Mouse (Mus musculus): ENCODE results near the gene Plcb4. TPM values are rescaled to one million over a fixed set of nuclear protein-coding genes. Genes with fewer than 3 reads are reported as not detected.

Plcb4 gene
- polyA plus RNA-seq, 1 experiment from 2014 or later = 14.4 TPM

GRCm38 (mm10) chr2:135873146-135873545 is 214.3 kb downstream of the Plcb4 start:
- no peaks in the 10 kb centered on the region for H3K36me3 ChIP-seq (ENCODE audit: control insufficient read depth, insufficient read depth, low read length)
- H3K4me1 ChIP-seq (replicated peaks; ENCODE audit: control insufficient read depth, insufficient read depth) = no peaks in the 10 kb centered on the region
- WGBS = 86% methylated on average over 9 of the region's 9 CpGs
- no peak overlapping the region for H3K4me3 ChIP-seq (ENCODE audit: low read depth, low read length)
- H3K9me3 ChIP-seq (ENCODE audit: control insufficient read depth, low read length) = no peaks in the 10 kb centered on the region
- H3K4me2 ChIP-seq (replicated peaks; ENCODE audit: low read depth) = no peak overlapping the region
- ATAC-seq (ENCODE audit: low FRiP score, low TSS enrichment) (no peak), DNase-seq (ENCODE audit: low spot score) (no peak)
- no peaks in the 10 kb centered on the region for H3K27me3 ChIP-seq (ENCODE audit: control insufficient read depth, insufficient read depth, low read length)
- no peak overlapping the region for H3K27ac ChIP-seq (replicated peaks)
- TF ChIP-seq EP300 (optimal IDR thresholded peaks at IDR 0.05) = no peak
- TF ChIP-seq CTCF (IDR thresholded peaks at IDR 0.05; ENCODE audit: low read depth) = no peak
- no peak overlapping the region for H3K9ac ChIP-seq (ENCODE audit: low read length)

DNA sequence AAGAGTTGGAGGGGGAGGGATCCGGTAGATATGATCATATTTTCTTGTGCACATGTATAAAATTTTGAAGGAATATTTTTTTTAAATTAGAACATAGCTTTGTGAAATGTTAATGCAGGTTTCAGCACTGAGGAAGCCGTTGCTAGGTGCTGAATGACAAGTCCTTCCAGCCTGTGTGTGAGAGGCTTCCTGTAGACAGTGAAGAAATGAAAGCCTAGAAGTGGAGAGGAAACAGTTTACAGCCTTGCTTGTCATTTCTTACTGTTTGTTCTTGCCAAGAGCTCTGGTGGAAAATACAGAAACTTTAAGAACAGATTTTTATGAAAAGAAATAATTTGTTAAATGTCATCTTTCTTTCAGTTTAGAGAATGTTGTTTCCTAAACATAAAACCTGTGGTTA is 214.9 kb downstream of the Plcb4 start:
- H3K4me2 ChIP-seq (replicated peaks; ENCODE audit: low read depth) = no peak overlapping the region
- 69% methylated on average over 2 of the region's 2 CpGs for WGBS
- no peak for DNase-seq (ENCODE audit: low spot score)

GRCm38 (mm10) chr2:135875549-135875948 is 216.7 kb downstream of the Plcb4 start:
- no peaks in the 10 kb centered on the region for H3K9me3 ChIP-seq (ENCODE audit: control insufficient read depth, low read length)
- DNase-seq (ENCODE audit: low spot score) (no peak), ATAC-seq (ENCODE audit: low FRiP score, low TSS enrichment) (no peak; the same call in 1 of the 2 replicates)
- TF ChIP-seq EP300 (optimal IDR thresholded peaks at IDR 0.05) (no peak), CTCF (IDR thresholded peaks at IDR 0.05; ENCODE audit: low read depth) (no peak)
- H3K4me2 ChIP-seq (replicated peaks; ENCODE audit: low read depth) = no peak overlapping the region
- no peaks in the 10 kb centered on the region for H3K4me1 ChIP-seq (replicated peaks; ENCODE audit: control insufficient read depth, insufficient read depth)
- no peak overlapping the region for H3K9ac ChIP-seq (ENCODE audit: low read length)
- H3K27me3 ChIP-seq (ENCODE audit: control insufficient read depth, insufficient read depth, low read length) = no peaks in the 10 kb centered on the region
- no peak overlapping the region for H3K27ac ChIP-seq (replicated peaks)
- H3K4me3 ChIP-seq (ENCODE audit: low read depth, low read length) = no peak overlapping the region
- 75% methylated on average over 6 of the region's 6 CpGs for WGBS
- H3K36me3 ChIP-seq (ENCODE audit: control insufficient read depth, insufficient read depth, low read length) = no peaks in the 10 kb centered on the region

More for the DNA sequence above, 214.9 kb downstream of the Plcb4 start:
- H3K4me3 ChIP-seq (ENCODE audit: low read depth, low read length) = no peak overlapping the region
- ATAC-seq (ENCODE audit: low FRiP score, low TSS enrichment) = no peak
- H3K27me3 ChIP-seq (ENCODE audit: control insufficient read depth, insufficient read depth, low read length) = no peaks in the 10 kb centered on the region
- TF ChIP-seq CTCF (IDR thresholded peaks at IDR 0.05; ENCODE audit: low read depth) (no peak), EP300 (optimal IDR thresholded peaks at IDR 0.05) (no peak)
- no peak overlapping the region for H3K27ac ChIP-seq (replicated peaks)
- H3K9me3 ChIP-seq (ENCODE audit: control insufficient read depth, low read length) = no peaks in the 10 kb centered on the region
- no peaks in the 10 kb centered on the region for H3K4me1 ChIP-seq (replicated peaks; ENCODE audit: control insufficient read depth, insufficient read depth)
- no peak overlapping the region for H3K9ac ChIP-seq (ENCODE audit: low read length)
- no peaks in the 10 kb centered on the region for H3K36me3 ChIP-seq (ENCODE audit: control insufficient read depth, insufficient read depth, low read length)

DNA sequence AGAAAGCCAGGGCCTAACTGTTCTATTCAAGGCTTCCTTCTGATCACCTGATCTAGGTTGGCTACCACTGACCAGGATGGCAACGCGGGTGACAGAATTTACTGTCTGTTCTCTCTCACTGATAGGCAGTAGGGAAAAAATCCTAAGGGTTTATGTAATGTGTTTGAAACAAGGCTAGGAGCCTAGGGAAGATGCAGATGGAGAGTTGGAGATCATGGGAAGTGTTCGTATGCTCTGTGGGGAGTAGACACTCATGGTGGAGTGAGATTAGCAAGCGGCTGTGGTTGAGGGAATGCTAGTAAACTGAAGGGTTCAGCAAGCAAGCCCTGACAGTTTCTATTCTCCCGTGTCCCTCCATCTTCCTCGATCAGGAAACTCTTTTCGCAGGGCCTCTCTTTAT is 220.5 kb downstream of the Plcb4 start:
- WGBS = 93% methylated on average over 7 of the region's 7 CpGs
- H3K9me3 ChIP-seq (ENCODE audit: control insufficient read depth, low read length) = no peaks in the 10 kb centered on the region
- H3K27me3 ChIP-seq (ENCODE audit: control insufficient read depth, insufficient read depth, low read length) = no peaks in the 10 kb centered on the region
- ATAC-seq (ENCODE audit: low FRiP score, low TSS enrichment) = no peak
- DNase-seq (ENCODE audit: low spot score) = no peak
- H3K9ac ChIP-seq (ENCODE audit: low read length) = no peak overlapping the region
- TF ChIP-seq CTCF (IDR thresholded peaks at IDR 0.05; ENCODE audit: low read depth) (no peak), EP300 (optimal IDR thresholded peaks at IDR 0.05) (no peak)
- H3K27ac ChIP-seq (replicated peaks) = no peak overlapping the region
- H3K4me2 ChIP-seq (replicated peaks; ENCODE audit: low read depth) = no peak overlapping the region
- H3K36me3 ChIP-seq (ENCODE audit: control insufficient read depth, insufficient read depth, low read length) = no peaks in the 10 kb centered on the region
- no peaks in the 10 kb centered on the region for H3K4me1 ChIP-seq (replicated peaks; ENCODE audit: control insufficient read depth, insufficient read depth)
- no peak overlapping the region for H3K4me3 ChIP-seq (ENCODE audit: low read depth, low read length)

DNA sequence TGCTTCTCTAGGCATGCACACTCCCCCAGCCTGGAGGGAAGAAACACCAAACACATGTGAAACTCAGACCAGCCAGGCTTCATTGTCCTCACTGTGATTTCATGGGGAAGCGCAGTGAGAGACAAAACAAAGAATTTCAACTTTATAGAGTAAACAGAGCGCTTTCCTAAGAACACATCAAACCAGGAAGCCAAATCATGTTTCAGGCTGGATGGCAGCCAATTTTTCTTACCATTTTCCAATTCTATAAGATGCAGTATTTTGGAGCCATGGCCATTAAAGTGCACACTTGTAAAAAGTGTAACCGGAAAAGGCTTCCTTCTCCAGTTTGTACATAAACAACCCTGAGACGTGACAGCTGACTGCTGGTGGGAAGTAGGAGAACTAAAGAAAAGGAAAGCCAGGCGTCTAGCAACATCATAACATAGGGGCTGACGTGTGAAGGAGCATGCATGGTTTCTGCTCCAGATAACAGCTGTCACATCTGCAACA is 221.5 kb downstream of the Plcb4 start:
- TF ChIP-seq CTCF (IDR thresholded peaks at IDR 0.05; ENCODE audit: low read depth) = no peak
- no peak for TF ChIP-seq EP300 (optimal IDR thresholded peaks at IDR 0.05)
- H3K4me2 ChIP-seq (replicated peaks; ENCODE audit: low read depth) = no peak overlapping the region
- DNase-seq (ENCODE audit: low spot score) (no peak), ATAC-seq (ENCODE audit: low FRiP score, low TSS enrichment) (no peak)
- H3K9me3 ChIP-seq (ENCODE audit: control insufficient read depth, low read length) = no peaks in the 10 kb centered on the region
- H3K4me3 ChIP-seq (ENCODE audit: low read depth, low read length) = no peak overlapping the region
- no peaks in the 10 kb centered on the region for H3K4me1 ChIP-seq (replicated peaks; ENCODE audit: control insufficient read depth, insufficient read depth)
- H3K36me3 ChIP-seq (ENCODE audit: control insufficient read depth, insufficient read depth, low read length) = no peaks in the 10 kb centered on the region
- 30% methylated on average over 6 of the region's 6 CpGs for WGBS
- H3K9ac ChIP-seq (ENCODE audit: low read length) = no peak overlapping the region
- no peak overlapping the region; the same call in 1 of the 2 replicates for H3K27ac ChIP-seq (replicated peaks)
- H3K27me3 ChIP-seq (ENCODE audit: control insufficient read depth, insufficient read depth, low read length) = no peaks in the 10 kb centered on the region

GRCm38 (mm10) chr2:135883359-135883758 is 224.5 kb downstream of the Plcb4 start:
- Histone ChIP-seq H3K9ac (ENCODE audit: low read length) (no peak overlapping the region), H3K4me3 (ENCODE audit: low read depth, low read length) (no peak overlapping the region), H3K36me3 (ENCODE audit: control insufficient read depth, insufficient read depth, low read length) (no peaks in the 10 kb centered on the region), H3K9me3 (ENCODE audit: control insufficient read depth, low read length) (no peaks in the 10 kb centered on the region), H3K27me3 (ENCODE audit: control insufficient read depth, insufficient read depth, low read length) (no peaks in the 10 kb centered on the region), H3K4me2 (replicated peaks; ENCODE audit: low read depth) (no peak overlapping the region), H3K4me1 (replicated peaks; ENCODE audit: control insufficient read depth, insufficient read depth) (no peaks in the 10 kb centered on the region), H3K27ac (replicated peaks) (no peak overlapping the region)
- TF ChIP-seq EP300 (optimal IDR thresholded peaks at IDR 0.05) = no peak
- no peak for TF ChIP-seq CTCF (IDR thresholded peaks at IDR 0.05; ENCODE audit: low read depth)
- WGBS = 80% methylated on average over 4 of the region's 4 CpGs
- no peak for DNase-seq (ENCODE audit: low spot score)
- ATAC-seq (ENCODE audit: low FRiP score, low TSS enrichment) = no peak
